Mouse (Mus musculus) stomach, postnatal 0 days (tissue): Measurements from ENCODE around the gene Gpd1l.

Experiments
- CTCF ChIP-seq: IDR thresholded peaks from 2 replicates; pipeline ENCODE4 v1.5.1; 2016; ENCODE audit warnings: antibody characterized with exemption, low read depth, mild to moderate bottlenecking, moderate library complexity
- EP300 ChIP-seq: optimal IDR thresholded peaks from 2 replicates; pipeline ENCODE3; 2016; ENCODE audit warnings: antibody characterized with exemption

- TF ChIP-seq CTCF = peak; percentile 39; the same call in 1 of the 2 replicates
- TF ChIP-seq EP300 = no peak
Measured at GRCm38 (mm10) chr9:114855327-114855726, 78.5 kb downstream of the Gpd1l start.
